Mouse (Mus musculus): ENCODE data around the gene Whrn.

Gene Whrn

DNA sequence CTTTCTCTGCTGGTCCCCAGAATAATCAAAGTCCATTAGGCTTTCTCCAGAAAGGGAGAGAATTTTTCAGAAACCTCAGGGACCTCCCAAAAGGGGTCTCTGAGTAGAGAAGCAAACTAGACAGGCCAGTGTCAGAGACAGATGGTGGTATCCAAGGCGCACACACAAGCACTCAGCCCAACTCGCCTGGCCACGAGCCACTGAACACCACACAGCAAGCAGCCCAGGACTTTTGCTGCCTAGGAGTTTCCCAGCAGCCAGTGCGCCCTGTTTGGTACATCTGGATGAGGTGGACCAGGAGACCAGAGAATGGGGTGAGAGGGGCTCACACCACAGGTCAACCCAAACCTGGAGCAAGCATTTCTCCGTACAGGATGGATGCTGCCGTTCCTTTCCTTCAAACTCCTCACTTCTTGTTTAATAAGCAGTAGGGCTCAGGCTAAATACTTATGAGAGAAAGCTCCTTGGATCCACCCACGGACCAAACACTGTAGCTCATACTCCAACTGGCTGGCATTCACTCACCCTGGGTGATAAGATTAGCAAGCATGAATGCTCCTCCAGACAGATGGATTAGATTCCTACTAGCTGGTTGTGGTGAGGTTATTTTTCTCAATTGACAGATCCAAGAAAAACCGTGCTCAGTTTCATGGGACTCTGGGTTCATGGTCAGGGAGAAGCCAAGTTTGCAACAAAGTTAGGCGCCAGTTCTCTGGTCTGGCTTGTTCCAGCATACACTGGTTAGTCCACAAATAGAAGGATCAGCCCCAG lies 2.3 kb downstream of the Whrn start:
- DNase-seq (ENCODE audit: low read depth, low spot score), result no peak

DNA sequence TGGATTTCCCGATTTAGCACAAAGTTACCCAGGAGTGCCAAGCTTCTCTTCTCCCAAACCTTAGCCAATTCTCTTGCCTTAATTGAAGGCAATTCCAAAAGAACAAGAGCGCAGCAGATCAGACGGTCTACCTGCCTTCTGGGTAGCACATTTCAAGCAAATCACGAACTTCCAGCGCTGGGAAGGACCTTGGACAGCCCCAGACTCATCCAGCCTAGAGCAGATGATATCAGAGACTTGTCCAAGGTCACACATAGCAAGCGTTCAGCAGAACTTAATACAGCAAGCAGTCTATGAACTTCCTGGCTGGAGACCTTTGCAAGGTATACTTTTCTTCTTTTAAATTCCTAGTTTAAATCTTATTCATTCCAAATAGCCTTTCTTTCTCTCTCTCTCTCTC lies 4.3 kb downstream of the Whrn start:
- DNase-seq (ENCODE audit: low read depth, low spot score), result no peak

GRCm38 (mm10) chr4:63490146-63490545 lies 5.6 kb downstream of the Whrn start:
- no peak for DNase-seq (ENCODE audit: low read depth, low spot score)

- DNase-seq (ENCODE audit: low read depth, low spot score), result no peak
These were observed 6.1 kb downstream of the Whrn start for GRCm38 (mm10) chr4:63489676-63490075.

- no peak for DNase-seq (ENCODE audit: low read depth, low spot score)
These were observed 7.9 kb downstream of the Whrn start for GRCm38 (mm10) chr4:63487916-63488315.

DNA sequence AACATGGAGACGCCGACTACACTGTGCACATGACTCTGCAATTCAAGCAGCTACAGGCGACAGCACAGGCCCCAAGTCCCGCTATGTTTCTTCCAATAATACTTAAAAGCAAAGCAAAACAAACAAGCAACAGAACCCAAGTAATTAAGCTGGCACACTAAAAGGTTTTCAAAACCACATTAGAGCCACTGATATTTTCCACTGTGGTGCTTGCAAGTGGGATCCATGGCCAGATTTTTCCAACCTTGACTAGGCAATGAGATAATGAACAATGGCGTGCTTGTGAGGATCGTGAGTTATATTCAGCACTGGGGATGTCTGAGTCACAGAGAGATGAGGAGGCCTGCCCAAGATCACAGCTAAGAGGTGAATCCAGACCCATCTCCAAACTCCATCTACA lies 8.5 kb downstream of the Whrn start:
- no peak for DNase-seq (ENCODE audit: low read depth, low spot score)

GRCm38 (mm10) chr4:63486523-63486922 lies 9.3 kb downstream of the Whrn start:
- DNase-seq (ENCODE audit: low read depth, low spot score), result no peak

DNA sequence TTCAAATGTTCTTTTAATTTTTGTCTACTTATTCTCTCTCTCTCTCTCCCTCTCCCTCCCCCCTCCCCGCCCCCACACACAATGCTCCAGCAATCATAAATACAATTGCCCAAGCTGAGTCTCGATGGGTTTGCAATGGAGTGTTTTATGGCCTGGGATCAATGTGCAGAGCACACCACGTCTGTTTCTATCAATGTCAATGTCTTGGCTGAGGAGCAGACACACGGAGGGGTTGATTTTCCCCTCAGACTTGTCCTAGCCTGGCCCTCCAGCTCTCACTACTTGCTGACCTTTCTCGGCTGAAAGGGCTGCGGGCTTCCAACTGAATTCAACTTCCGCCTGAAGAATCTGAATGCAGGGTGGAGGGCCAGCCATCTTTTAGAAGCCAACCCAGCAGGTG lies 12.1 kb downstream of the Whrn start:
- DNase-seq (ENCODE audit: low read depth, low spot score), result no peak

GRCm38 (mm10) chr4:63480845-63481167 lies 15.0 kb downstream of the Whrn start:
- DNase-seq (ENCODE audit: low read depth, low spot score), result no peak

DNA sequence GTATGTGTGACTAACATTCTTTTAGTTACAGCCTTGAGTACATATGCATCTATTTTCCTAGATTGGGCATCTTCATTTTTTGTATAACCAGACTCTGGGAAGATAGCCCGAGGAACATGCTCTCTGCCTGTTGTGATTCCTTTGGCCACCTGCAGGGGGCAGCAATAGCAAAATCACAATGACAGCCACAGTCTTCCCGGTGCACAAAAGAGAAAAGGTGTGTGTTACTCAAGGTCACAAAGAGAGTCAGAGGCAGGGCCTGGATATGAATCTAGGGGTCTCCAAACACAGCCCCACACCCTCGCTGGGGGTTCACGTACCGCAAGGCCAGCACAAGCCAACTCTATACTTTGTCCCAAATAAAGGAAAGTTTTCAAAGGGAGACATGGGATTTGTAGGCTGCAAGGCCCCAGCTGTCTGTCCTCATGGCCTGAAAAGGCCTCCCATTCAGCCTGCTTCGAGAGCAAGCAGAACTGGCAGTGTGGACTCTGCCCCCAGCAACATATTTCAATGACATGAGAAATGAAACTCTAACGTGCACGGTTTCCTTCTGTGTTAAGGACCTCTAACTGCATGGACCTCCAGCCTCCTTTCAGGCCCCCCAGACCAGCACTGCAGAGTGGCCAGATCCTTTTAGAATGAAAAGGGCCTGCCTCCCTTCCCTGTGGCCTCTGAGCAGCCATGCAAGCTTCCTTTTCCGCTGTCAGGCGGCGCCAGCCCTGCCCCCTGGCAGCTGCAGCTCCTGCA lies 15.5 kb downstream of the Whrn start:
- DNase-seq (ENCODE audit: low read depth, low spot score), result no peak

- DNase-seq (ENCODE audit: low read depth, low spot score), result no peak
These were observed 17.8 kb downstream of the Whrn start for GRCm38 (mm10) chr4:63478036-63478435.

DNA sequence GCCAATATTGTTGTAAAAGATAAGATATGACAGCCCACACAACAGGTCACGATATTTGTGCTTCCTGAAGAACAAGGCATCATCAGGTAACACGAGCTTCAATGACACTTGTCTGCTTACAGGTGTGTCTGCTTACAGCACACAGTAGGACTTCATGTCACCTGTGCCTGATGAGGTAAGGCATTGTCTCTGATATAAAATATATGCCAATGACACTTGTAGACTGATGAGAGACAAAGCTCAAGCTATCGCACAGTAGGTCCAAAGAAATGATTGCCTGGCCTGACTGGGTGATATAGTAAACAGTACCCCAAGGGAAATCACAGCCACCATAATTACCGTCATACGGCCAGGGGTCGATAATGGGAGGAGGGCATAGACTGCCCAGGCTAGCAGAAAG lies 18.9 kb downstream of the Whrn start:
- no peak for DNase-seq (ENCODE audit: low read depth, low spot score)

DNA sequence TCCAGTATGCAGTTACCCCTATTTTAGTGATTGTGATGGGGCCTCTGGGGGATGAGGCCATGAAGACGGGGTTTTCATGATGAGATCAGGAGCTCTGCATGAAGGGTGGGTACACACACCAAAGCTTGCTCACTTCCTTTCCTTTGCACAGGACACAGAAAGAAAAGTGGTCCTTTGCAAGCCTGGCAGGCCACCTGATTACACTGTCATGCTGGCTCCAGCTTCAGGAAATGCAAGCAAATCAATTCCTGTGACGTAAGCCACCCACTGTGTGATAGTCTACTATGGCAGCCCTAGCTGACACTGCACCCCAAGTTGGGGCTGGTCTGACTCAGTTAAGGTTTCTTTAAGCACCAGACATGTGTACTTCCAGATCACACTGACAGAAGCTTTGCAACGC lies 20.6 kb downstream of the Whrn start:
- no peak for DNase-seq (ENCODE audit: low read depth, low spot score)

DNA sequence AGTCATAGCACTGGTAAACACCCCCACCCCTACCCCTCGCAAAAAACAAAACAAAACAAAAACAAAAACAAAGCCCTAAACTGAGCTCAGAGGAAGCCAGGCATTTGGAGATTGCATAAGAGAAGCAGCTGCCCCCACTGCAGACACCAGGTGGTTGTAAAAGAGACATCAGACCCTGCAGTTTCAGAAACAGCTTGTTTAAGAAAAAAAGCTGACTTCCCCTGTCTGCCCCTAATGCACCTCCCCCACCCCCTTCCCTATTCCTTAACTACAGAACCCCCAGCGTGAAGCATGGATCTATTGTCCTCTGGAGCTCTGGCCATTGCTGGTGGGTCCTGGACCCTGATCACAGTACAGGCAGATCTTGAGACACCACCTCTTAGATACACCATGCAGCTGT lies 21.4 kb downstream of the Whrn start:
- no peak for DNase-seq (ENCODE audit: low read depth, low spot score)

DNA sequence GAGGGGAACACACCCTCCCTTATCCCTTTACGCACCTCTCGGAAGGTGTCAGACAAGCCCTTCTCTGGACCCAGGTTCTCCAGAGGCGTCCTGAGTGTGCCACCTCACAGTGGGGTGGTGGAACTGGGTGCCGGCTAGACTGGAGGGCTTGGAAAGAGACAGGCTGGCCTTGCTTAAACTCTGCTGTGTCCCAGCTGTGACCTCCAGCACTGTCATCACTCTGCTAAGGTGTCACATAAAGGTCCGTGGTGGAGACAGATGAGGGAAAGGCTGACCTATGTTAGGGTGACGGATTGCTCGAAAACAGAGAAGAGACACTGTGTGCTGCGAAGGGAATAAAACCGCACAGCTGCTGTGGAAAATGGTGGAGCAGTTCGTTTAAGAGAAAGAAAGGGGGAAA lies 28.5 kb downstream of the Whrn start:
- no peak for DNase-seq (ENCODE audit: low read depth, low spot score)

- DNase-seq (ENCODE audit: low read depth, low spot score), result no peak
These were observed 29.6 kb downstream of the Whrn start for GRCm38 (mm10) chr4:63466192-63466591.

DNA sequence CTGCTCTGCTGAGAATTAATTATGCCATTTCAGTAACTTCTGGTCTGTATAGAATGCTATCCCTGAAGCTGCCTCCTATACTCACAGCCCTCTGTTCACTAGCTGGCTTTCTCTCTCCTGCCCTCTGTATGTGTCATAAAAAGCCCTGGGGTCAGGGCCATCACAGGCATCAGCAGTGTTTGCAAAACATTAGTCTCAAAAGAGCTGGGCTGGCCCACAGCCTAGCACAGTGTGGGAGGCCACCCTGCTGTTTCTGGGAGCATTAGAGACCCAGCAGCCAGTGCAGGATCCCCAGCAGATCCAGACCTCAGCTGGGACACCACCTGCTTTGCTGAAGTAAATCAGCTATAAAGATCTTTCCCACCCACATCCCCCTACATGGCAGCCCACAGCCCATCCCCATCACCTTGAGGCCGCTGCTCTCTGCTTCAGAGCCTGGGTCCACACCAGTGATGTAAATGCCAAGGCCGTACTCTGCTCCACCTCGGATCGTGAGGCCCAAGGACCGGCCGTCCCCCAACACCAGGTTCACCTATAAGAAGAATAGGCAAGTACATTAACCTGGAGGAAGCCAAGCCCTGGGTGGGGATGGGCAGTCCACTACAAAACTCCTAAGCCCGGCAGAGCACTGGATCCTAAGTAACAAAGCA lies 34.8 kb downstream of the Whrn start:
- DNase-seq (ENCODE audit: low read depth, low spot score), result no peak

DNA sequence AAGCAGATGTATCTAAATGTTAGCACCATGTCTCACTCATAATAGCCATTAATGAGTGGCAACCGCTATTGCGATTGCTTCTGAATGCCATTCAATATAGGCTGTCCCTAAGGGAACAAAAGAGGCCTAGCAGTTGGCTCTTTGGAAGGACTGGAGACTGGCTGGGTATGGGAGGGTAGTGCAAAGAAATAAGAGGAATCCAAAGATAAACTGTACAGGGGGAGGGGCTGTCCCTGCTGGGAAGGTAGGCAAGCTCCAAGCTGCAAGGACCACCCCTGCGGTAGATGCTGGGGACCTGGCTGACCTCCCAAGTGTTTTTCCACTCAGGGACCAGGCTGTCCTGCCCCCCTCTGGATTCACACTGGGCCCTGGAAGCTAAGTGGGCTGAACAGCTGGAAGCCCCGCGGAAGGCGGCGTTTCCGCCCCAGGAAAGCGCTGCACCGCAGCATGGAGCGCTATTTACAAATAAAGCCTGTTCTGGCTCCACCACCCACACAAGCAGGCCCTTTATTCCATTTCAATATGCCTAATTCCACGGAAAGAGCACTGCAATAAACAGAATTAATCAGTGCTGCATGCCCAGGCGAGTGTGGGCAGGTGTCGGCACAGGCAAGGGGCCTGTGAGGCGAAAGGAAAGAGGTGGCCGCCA lies 36.5 kb downstream of the Whrn start:
- no peak for DNase-seq (ENCODE audit: low read depth, low spot score)

- no peak for DNase-seq (ENCODE audit: low read depth, low spot score)
These were observed 39.2 kb downstream of the Whrn start for GRCm38 (mm10) chr4:63456547-63456946.

GRCm38 (mm10) chr4:63453939-63454513 lies 41.8 kb downstream of the Whrn start:
- DNase-seq (ENCODE audit: low read depth, low spot score), result no peak

DNA sequence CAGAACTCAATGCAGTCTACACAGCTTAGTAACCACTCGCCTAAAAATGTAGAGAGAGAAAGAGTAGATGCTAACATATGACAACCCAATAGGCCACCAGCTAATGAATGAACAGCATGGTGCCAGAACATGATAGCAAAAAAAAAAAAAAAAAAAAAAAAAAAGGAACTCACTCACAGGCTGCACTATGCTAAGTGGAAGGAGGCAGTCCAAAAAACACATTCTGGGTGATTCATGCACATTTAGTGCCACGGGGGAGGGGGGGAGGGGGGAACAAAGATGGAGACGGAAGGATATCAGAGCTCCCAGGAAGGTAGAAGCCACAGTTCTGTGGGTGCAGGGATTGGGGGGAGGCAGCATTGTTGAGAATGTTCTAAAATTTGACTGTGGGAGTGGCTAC lies 43.2 kb downstream of the Whrn start:
- no peak for DNase-seq (ENCODE audit: low read depth, low spot score)

GRCm38 (mm10) chr4:63450551-63450950 lies 45.2 kb downstream of the Whrn start:
- no peak for DNase-seq (ENCODE audit: low read depth, low spot score)

Data from brain, embryonic 18.5 days (tissue).